Mouse (Mus musculus) c-Kit-negative CD71-positive TER-119-positive erythroid progenitor cells, embryonic 14.5 days (primary cell): ENCODE results near the gene Snx4.
A peak's percentile ranks its signal among the peaks of the same experiment; 100 is the strongest.
"Not testable (repeated sequence)": the region's sequence is repeated elsewhere in the genome, so short reads cannot be mapped to it uniquely, and the experiment has no call there.

Source experiments
- DNase-seq: peaks from one replicate; pipeline ENCODE4 v3.0.0-alpha.2; 2013; ENCODE audit warnings: low read depth, low spot score

The Snx4 gene

GRCm38 (mm10) chr16:33251194-33252051 is at the start of gene Snx4:
TSS of gene Snx4 (plus strand) at chr16:33251442.
- DNase-seq = peak; percentile 84

- DNase-seq = no peak
Measured at GRCm38 (mm10) chr16:33210812-33211211, 40.4 kb upstream of the Snx4 start.

GRCm38 (mm10) chr16:33216313-33217003 is 34.8 kb upstream of the Snx4 start:
- DNase-seq = no peak

GRCm38 (mm10) chr16:33217553-33218085 is 33.6 kb upstream of the Snx4 start:
- not testable (repeated sequence) for DNase-seq

GRCm38 (mm10) chr16:33222482-33222881 is 28.8 kb upstream of the Snx4 start:
- no peak for DNase-seq

- DNase-seq = no peak
Measured at GRCm38 (mm10) chr16:33224381-33224780, 26.9 kb upstream of the Snx4 start.

GRCm38 (mm10) chr16:33234128-33234527 is 17.1 kb upstream of the Snx4 start:
- no peak for DNase-seq

- no peak for DNase-seq
Measured at GRCm38 (mm10) chr16:33236151-33236550, 15.1 kb upstream of the Snx4 start.

- DNase-seq = no peak
Measured at GRCm38 (mm10) chr16:33239305-33239704, 11.9 kb upstream of the Snx4 start.

GRCm38 (mm10) chr16:33242046-33242445 is 9.2 kb upstream of the Snx4 start:
- DNase-seq = no peak

GRCm38 (mm10) chr16:33244136-33244691 is 7.0 kb upstream of the Snx4 start:
- DNase-seq = no peak

- DNase-seq = no peak
Measured at GRCm38 (mm10) chr16:33244933-33245470, 6.2 kb upstream of the Snx4 start.

- no peak for DNase-seq
Measured at GRCm38 (mm10) chr16:33246526-33246925, 4.7 kb upstream of the Snx4 start.

GRCm38 (mm10) chr16:33247006-33247405 is 4.2 kb upstream of the Snx4 start:
- DNase-seq = no peak

- DNase-seq = no peak
Measured at GRCm38 (mm10) chr16:33250651-33251120, 556 bp upstream of the Snx4 start.

GRCm38 (mm10) chr16:33255601-33256000 is 4.4 kb downstream of the Snx4 start:
- no peak for DNase-seq

GRCm38 (mm10) chr16:33258530-33258929 is 7.3 kb downstream of the Snx4 start:
- no peak for DNase-seq

GRCm38 (mm10) chr16:33259824-33260223 is 8.6 kb downstream of the Snx4 start:
- DNase-seq = no peak

GRCm38 (mm10) chr16:33260825-33261224 is 9.6 kb downstream of the Snx4 start:
- no peak for DNase-seq

- no peak for DNase-seq
Measured at GRCm38 (mm10) chr16:33261584-33262061, 10.4 kb downstream of the Snx4 start.

- no peak for DNase-seq
Measured at GRCm38 (mm10) chr16:33262096-33262495, 10.9 kb downstream of the Snx4 start.
